Mouse (Mus musculus) liver, adult (tissue): Measurements from ENCODE around the gene Slco3a1.

ENCODE experiments used
- GATA4 ChIP-seq: IDR thresholded peaks from 2 replicates; pipeline ENCODE4 v1.6.1; 2014; ENCODE audit warnings: mild to moderate bottlenecking, low read length; ENCODE audit not compliant: insufficient replicate concordance

Gene Slco3a1

GRCm38 (mm10) chr7:74554608-74555311 is at the start of gene Slco3a1:
Gene Slco3a1 (minus strand): TSS chr7:74554780.
- TF ChIP-seq GATA4, result no peak; the same call in 1 of the 2 replicates

- no peak for TF ChIP-seq GATA4
Measured at GRCm38 (mm10) chr7:74600996-74601395, 46.4 kb upstream of the Slco3a1 start.

GRCm38 (mm10) chr7:74579411-74579810 is 24.8 kb upstream of the Slco3a1 start:
- no peak for TF ChIP-seq GATA4

- no peak for TF ChIP-seq GATA4
Measured at GRCm38 (mm10) chr7:74575678-74576077, 21.1 kb upstream of the Slco3a1 start.

GRCm38 (mm10) chr7:74555416-74555815 is 836 bp upstream of the Slco3a1 start:
- TF ChIP-seq GATA4, result no peak

GRCm38 (mm10) chr7:74554041-74554561 is 479 bp downstream of the Slco3a1 start:
- TF ChIP-seq GATA4, result no peak

- no peak for TF ChIP-seq GATA4
Measured at GRCm38 (mm10) chr7:74553111-74553650, 1.4 kb downstream of the Slco3a1 start.

- no peak for TF ChIP-seq GATA4
Measured at GRCm38 (mm10) chr7:74552546-74552945, 2.0 kb downstream of the Slco3a1 start.

- no peak for TF ChIP-seq GATA4
Measured at GRCm38 (mm10) chr7:74552000-74552358, 2.6 kb downstream of the Slco3a1 start.

GRCm38 (mm10) chr7:74551338-74551999 is 3.1 kb downstream of the Slco3a1 start:
- TF ChIP-seq GATA4, result no peak

- TF ChIP-seq GATA4, result no peak
Measured at GRCm38 (mm10) chr7:74549686-74550085, 4.9 kb downstream of the Slco3a1 start.

- TF ChIP-seq GATA4, result no peak
Measured at GRCm38 (mm10) chr7:74549013-74549582, 5.5 kb downstream of the Slco3a1 start.

GRCm38 (mm10) chr7:74546691-74547090 is 7.9 kb downstream of the Slco3a1 start:
- no peak for TF ChIP-seq GATA4

GRCm38 (mm10) chr7:74545498-74545990 is 9.0 kb downstream of the Slco3a1 start:
- TF ChIP-seq GATA4, result no peak

- TF ChIP-seq GATA4, result no peak
Measured at GRCm38 (mm10) chr7:74544306-74544705, 10.3 kb downstream of the Slco3a1 start.

- no peak for TF ChIP-seq GATA4
Measured at GRCm38 (mm10) chr7:74541958-74542357, 12.6 kb downstream of the Slco3a1 start.
